In genomic region chr10:13869322-13870035, GRCm38 (mm10) we compare ENCODE assay signal across 8 mouse cellular contexts. TPM values are rescaled to one million over a fixed set of nuclear protein-coding genes. Genes with fewer than 3 reads are reported as not detected.
DNase-seq lines count a peak whose midpoint lies in the region; ATAC-seq lines count a peak whose summit lies in the region.

No protein-coding gene starts in this region.

- H3K4me1 ChIP-seq in kidney, embryonic 16.5 days (ENCODE audit: insufficient read depth, low read length): peaks cover 11% of the 10 kb centered on the region
- H3K4me1 ChIP-seq in embryonic facial prominence, embryonic 10.5 days: peaks cover 19% of the 10 kb centered on the region

- peak overlapping the region; percentile 89 for H3K9ac ChIP-seq in kidney, embryonic 16.5 days (replicated peaks; ENCODE audit: low read length)

- no peaks in the 10 kb centered on the region for H3K36me3 ChIP-seq in kidney, embryonic 16.5 days (ENCODE audit: insufficient read depth, low read length)
- H3K36me3 ChIP-seq in embryonic facial prominence, embryonic 10.5 days (replicated peaks): no peaks in the 10 kb centered on the region
- H3K36me3 ChIP-seq in macrophage (ENCODE audit: inconsistent target): no peaks in the 10 kb centered on the region

- no peak for DNase-seq in kidney, adult 9 months
- no peak for DNase-seq in embryonic facial prominence, embryonic 10.5 days (ENCODE audit: low spot score)
- DNase-seq in left cerebral cortex, postnatal 4 days: no peak
- DNase-seq in urinary bladder, postnatal 14 days (ENCODE audit: low spot score): no peak
- DNase-seq in retina, postnatal 1 day: no peak

- no peaks in the 10 kb centered on the region for H3K27me3 ChIP-seq in kidney, embryonic 16.5 days (ENCODE audit: insufficient read depth, low read length)
- no peaks in the 10 kb centered on the region for H3K27me3 ChIP-seq in embryonic facial prominence, embryonic 10.5 days (replicated peaks; ENCODE audit: low read depth, poor library complexity, severe bottlenecking)

- intact Hi-C loops in left cerebral cortex, postnatal 4 days (cut with DNase I): loop anchor here (5.0 to 10.0 kb wide), 2 partner anchors 93 to 305 kb away; no protein-coding TSS in a partner anchor

- H3K27ac ChIP-seq in kidney, embryonic 16.5 days (ENCODE audit: low read length): no peak overlapping the region; the same call in 1 of the 2 replicates
- peak overlapping the region; percentile 91; the same call in 1 of the 2 replicates for H3K27ac ChIP-seq in embryonic facial prominence, embryonic 10.5 days (replicated peaks)
- H3K27ac ChIP-seq in macrophage: no peak overlapping the region

- peak overlapping the region; percentile 84 for H3K4me2 ChIP-seq in kidney, embryonic 16.5 days (replicated peaks; ENCODE audit: low read depth, low read length)

- 15% methylated on average over 13 of the region's 13 CpGs for WGBS in kidney, embryonic 16.5 days
- 50% methylated on average over 13 of the region's 13 CpGs for WGBS in embryonic facial prominence, embryonic 10.5 days
- WGBS in macrophage (ENCODE audit: missing documents): 21% methylated on average over 13 of the region's 13 CpGs

- no peaks in the 10 kb centered on the region for H3K79me2 ChIP-seq in macrophage (ENCODE audit: inconsistent target)

- H3K4me3 ChIP-seq in kidney, embryonic 16.5 days (ENCODE audit: low read length): peak overlapping the region; percentile 77
- peak overlapping the region; percentile 85 for H3K4me3 ChIP-seq in embryonic facial prominence, embryonic 10.5 days
- peak overlapping the region; percentile 27 for H3K4me3 ChIP-seq in macrophage (ENCODE audit: inconsistent target)

- no peaks in the 10 kb centered on the region for H3K9me3 ChIP-seq in kidney, embryonic 16.5 days (ENCODE audit: low read length)
- no peaks in the 10 kb centered on the region; the same call in 1 of the 2 replicates for H3K9me3 ChIP-seq in embryonic facial prominence, embryonic 10.5 days

- peak; percentile 42; the same call in 1 of the 2 replicates for ATAC-seq in kidney, embryonic 16.5 days (ENCODE audit: low FRiP score, low TSS enrichment)
- peak; percentile 23 to 32; a peak in 1 of 4 replicates for ATAC-seq in hematopoietic stem cell, adult 5-6 weeks (replicated peaks in 1 of 2; ENCODE audit: insufficient read depth in 1 of 2, low FRiP score in 2 of 2, low TSS enrichment in 1 of 2, low read depth in 1 of 2, poor library complexity in 2 of 2, severe bottlenecking in 2 of 2)

RNA-seq across cellular contexts. Expression of gene Aig1, which starts 0.7 kb away (rescaled TPM):
- polyA plus RNA-seq in kidney, embryonic 16.5 days (2015; fragmentation: Nextera tagmentation; extraction: Ambion mirVana): 53.2 and 56.8 TPM in 2 replicates
- 21.9 and 24.2 TPM in 2 replicates for polyA plus RNA-seq in embryonic facial prominence, embryonic 10.5 days (2016; fragmentation: Nextera tagmentation; extraction: Ambion mirVana)
- total RNA-seq in hematopoietic stem cell, adult 5-6 weeks (2017): 34.5 and 36.5 TPM in 2 replicates
- 10 to 100 TPM in 21 of 26 experiments, 1 to 10 TPM in 5; 4.4 to 44.1 (median 13.9) TPM for total RNA-seq in macrophage (2018; cell fraction: chromatin; rRNA removed)
- 10 to 100 TPM in 14 of 26 experiments, 1 to 10 TPM in 12; 6.4 to 12.5 (median 10.1) TPM for total RNA-seq in macrophage (2018; cell fraction: cytosol; rRNA removed)
- total RNA-seq in macrophage (2018; cell fraction: nucleus; rRNA removed): 10 to 100 TPM in 23 of 26 experiments, 1 to 10 TPM in 3; 8.1 to 53.8 (median 15.3) TPM
- 8.5 to 15.6 TPM (median 12.4 TPM) in 3 replicates for polyA plus RNA-seq in macrophage (2018)
- 10 to 100 TPM; 62.3 to 66.2 TPM for total RNA-seq in left cerebral cortex, postnatal 4 days (2021)

Comparison
In these comparisons a context has a peak if more than half of its experiments do, and no peak if none do; other contexts are left out.
1. H3K4me3 ChIP-seq: peak in every context shown above with its lines; median percentile 85 in embryonic facial prominence, embryonic 10.5 days; 77 in kidney, embryonic 16.5 days; 27 in macrophage.